ENCODE assay signal across 20 mouse cellular contexts in genomic region chr4:131438883-131439282, GRCm38 (mm10).
"Had no signal": no experiment of that assay in that cellular context is flagged by ENCODE, and none has a peak within 500 bp of the region (broad histone marks: within the 10 kb centered on the region; RNA-seq: fewer than 3 reads in every experiment).

No protein-coding gene starts in this region.

- H3K27me3 ChIP-seq: limb, embryonic 12.5 days; limb, embryonic 15.5 days; midbrain, embryonic 12.5 days; midbrain, embryonic 15.5 days; neural tube, embryonic 12.5 days; neural tube, embryonic 15.5 days had no signal

- H3K27ac ChIP-seq: limb, embryonic 12.5 days; limb, embryonic 15.5 days; liver, embryonic 14.5 days; macrophage; midbrain, embryonic 12.5 days; midbrain, embryonic 15.5 days; neural tube, embryonic 12.5 days; neural tube, embryonic 15.5 days had no signal

- H3K9ac ChIP-seq: limb, embryonic 12.5 days; limb, embryonic 15.5 days; liver, embryonic 14.5 days; liver, postnatal 0 days; midbrain, embryonic 12.5 days; midbrain, embryonic 15.5 days; neural tube, embryonic 12.5 days; neural tube, embryonic 15.5 days had no signal

- H3K36me3 ChIP-seq: limb, embryonic 12.5 days; limb, embryonic 15.5 days; midbrain, embryonic 12.5 days; midbrain, embryonic 15.5 days; neural tube, embryonic 12.5 days; neural tube, embryonic 15.5 days had no signal

- DNase-seq: kidney, adult 18-20 months; kidney, adult 9 months; kidney, postnatal 14 days; kidney, postnatal 4 days; left cerebral cortex, postnatal 4 days; liver, postnatal 0 days; lung, postnatal 10 days; right cerebral cortex, adult 18-20 months; right cerebral cortex, postnatal 14 days; right cerebral cortex, postnatal 4 days; thymus, postnatal 25 days had no signal

- H3K4me3 ChIP-seq: limb, embryonic 12.5 days; limb, embryonic 15.5 days; midbrain, embryonic 12.5 days; midbrain, embryonic 15.5 days; neural tube, embryonic 12.5 days; neural tube, embryonic 15.5 days had no signal

- H3K4me2 ChIP-seq: limb, embryonic 12.5 days; limb, embryonic 15.5 days; liver, embryonic 11.5 days; midbrain, embryonic 12.5 days; midbrain, embryonic 15.5 days; neural tube, embryonic 12.5 days; neural tube, embryonic 15.5 days had no signal

- ATAC-seq: liver, postnatal 0 days; midbrain, embryonic 15.5 days had no signal

- H3K9me3 ChIP-seq: limb, embryonic 12.5 days; limb, embryonic 15.5 days; midbrain, embryonic 12.5 days; midbrain, embryonic 15.5 days; neural tube, embryonic 12.5 days; neural tube, embryonic 15.5 days had no signal
